Mouse (Mus musculus) kidney, adult 2 months (tissue): ENCODE data around the gene Pfas.

Experiments used
- CTCF ChIP-seq: fragments of 200-500 bp; conservative IDR thresholded peaks from 2 replicates; pipeline ENCODE4 v1.5.1; 2011; ENCODE audit warnings: low read depth, mild to moderate bottlenecking, control low read depth, low read length, moderate library complexity, mixed read lengths; ENCODE audit not compliant: insufficient read depth, insufficient read length
- POLR2A ChIP-seq: fragments of 200-500 bp; IDR thresholded peaks from one replicate; pipeline ENCODE4 v1.6.1; 2011; ENCODE audit warnings: low read depth, low read length, control low read depth

GRCm38 (mm10) chr11:68942731-68943130 lies 65.5 kb downstream of the Pfas start:
- TF ChIP-seq CTCF (no peak), POLR2A (no peak)
